Mouse (Mus musculus) ovary, postnatal 10 days (tissue): Measurements from ENCODE around the gene Gm13290.
"Not testable (repeated sequence)": the region's sequence is repeated elsewhere in the genome, so short reads cannot be mapped to it uniquely, and the experiment has no call there.

Experiments
- DNase-seq: peaks from one replicate; pipeline ENCODE4 v3.0.0; 2022; ENCODE audit warnings: low spot score

Gm13290 gene

GRCm38 (mm10) chr4:88773534-88773933 lies at the start of gene Gm13290:
Gm13290 (plus strand) TSS chr4:88773834.
- not testable (repeated sequence) for DNase-seq

- no peak for DNase-seq
Observed at GRCm38 (mm10) chr4:88726727-88727126, 46.9 kb upstream of the Gm13290 start.

- DNase-seq: no peak
Observed at GRCm38 (mm10) chr4:88727324-88727723, 46.3 kb upstream of the Gm13290 start.

DNA sequence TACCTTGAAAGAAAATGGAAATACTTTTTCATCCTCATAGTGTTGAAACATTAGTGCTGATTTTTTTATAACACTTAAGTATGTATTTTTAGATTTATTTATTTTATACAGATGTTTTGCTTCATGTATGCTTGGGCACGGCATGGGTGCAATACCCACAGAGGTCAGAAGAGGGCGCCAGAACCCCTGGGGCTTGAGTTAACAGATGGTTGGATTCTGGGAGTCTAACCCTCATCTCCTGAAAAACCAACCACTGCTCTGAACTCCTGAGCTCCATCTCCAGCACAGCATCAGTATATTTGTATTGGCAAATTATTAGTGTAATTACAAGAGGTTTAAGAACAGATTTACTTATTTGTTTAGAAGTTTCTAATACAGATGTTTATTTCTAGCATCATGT lies 35.2 kb upstream of the Gm13290 start:
- DNase-seq: peak; percentile 44

- no peak for DNase-seq
Observed at GRCm38 (mm10) chr4:88739036-88739435, 34.6 kb upstream of the Gm13290 start.

DNA sequence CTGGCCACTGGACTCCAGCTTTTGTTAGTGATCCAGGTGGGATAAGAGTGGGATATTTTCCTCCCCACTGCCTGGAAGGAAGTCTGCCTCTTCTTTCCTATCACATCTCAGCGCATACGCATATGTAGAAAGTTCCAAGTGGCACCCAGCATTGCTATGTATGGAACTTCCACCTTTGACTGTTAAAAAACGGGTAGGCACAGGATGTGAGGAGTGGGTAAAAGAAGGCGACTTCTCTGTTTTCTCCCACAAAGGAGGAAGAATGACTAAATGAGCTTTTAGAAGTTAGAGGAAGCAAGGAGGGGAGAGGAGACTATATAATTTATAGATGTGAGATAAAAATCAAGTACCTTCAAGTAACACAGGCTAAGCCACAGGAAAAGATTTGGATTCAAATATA lies 32.2 kb upstream of the Gm13290 start:
- no peak for DNase-seq

GRCm38 (mm10) chr4:88742771-88743371 lies 30.8 kb upstream of the Gm13290 start:
- DNase-seq: no peak

DNA sequence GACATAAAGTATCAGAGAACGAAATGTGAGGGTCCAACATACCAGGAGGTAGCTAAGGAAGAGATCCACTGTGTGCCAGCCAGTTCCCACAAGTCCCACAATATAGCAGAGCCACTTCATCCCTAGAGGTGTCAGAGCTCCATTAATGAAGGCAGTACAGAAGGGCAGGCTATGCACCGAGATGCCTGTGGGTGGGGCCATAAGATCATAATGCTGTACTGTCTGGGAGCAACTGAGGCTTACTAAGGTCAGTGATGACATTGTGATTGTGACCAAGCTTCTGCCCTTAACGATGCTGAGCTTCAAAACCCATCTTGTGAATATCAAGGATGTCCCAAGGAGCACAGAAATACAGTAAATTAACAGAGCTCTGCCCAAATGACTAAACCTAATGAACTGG lies 29.4 kb upstream of the Gm13290 start:
- DNase-seq: no peak

DNA sequence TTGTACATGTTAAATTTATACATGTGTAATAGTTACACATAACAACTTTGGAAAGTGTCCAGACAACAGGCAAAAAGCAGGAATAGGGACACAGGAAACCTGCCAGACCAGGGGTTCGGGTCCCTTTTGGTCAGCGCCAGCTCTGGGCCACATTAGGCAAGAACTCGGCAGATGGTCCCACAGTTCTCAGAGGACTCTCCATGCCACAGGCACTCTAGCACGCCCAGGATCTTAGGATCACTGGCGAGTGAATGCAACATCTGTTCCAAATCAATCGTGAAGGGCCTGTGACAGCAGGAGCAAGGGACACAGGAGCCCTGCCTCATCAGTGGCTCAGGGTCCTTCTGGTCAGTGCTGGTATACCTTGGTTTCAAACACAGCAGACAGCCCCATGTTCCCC lies 23.7 kb upstream of the Gm13290 start:
- no peak for DNase-seq

- peak; percentile 90 for DNase-seq
Observed at GRCm38 (mm10) chr4:88754818-88755340, 18.8 kb upstream of the Gm13290 start, which contains the start of gene Gm13271. Gm13271 (plus strand) TSS chr4:88754868.

DNA sequence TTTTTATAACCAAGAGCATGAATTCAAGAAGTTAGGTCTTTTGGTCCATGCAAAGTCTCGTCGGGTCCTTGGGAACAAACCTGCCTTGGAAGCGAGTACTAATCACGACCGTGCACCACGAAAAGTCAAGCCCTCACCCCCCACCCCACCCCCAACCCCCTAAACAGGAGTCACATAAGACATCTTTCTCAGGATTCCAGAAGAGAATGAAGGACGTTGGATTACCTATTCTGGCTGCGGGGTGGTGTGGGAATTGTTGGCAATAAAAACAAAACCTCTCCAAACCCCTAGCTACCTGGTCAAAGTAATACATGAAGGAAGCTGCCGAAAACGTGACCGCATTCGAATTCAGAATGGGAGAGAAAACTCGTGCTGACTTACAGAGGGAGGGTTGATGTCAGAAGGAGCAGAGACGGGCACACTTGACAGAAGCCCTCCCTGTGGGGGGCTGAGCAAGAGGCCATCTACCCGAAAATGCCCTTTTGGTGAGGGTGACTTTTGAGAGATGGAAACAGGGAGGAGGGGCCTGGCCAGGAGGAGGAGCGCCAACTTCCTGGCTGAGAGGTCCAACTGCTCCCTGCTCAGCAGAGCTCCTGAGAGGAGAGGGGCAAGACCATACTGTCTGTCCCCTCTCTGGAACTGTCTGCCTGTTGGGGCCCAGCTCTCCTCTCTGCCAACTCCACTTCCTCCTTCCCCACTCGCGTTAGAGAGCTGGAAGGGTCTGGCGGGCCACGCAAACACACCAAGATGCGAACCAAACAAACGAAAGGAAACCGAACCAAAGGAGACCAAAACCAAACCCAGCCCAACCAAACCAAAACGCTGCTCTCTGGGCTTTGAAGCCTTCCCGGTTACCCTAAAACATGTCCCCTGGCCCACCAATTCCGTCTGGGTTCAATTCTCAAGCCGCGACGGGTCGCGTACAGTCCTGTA lies 16.8 kb upstream of the Gm13290 start:
- DNase-seq: peak; percentile 18

DNA sequence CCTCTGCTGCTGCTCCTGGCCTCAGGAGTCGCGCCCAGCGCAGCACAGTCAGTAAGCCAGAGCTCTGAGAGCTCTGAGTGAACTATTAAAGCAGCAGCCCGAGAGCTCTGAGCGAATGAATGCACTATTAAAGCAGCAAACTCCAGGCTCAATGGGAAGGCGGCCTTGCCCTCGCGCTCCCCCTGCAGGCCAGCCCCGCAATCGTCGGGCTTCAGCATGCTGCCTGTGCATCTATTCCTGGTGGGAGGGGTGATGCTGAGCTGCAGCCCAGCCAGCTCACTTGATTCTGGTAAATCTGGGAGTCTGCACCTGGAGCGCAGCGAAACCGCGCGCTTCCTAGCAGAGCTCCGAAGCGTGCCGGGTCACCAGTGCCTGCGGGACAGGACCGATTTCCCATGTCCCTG lies 16.0 kb upstream of the Gm13290 start:
- DNase-seq: peak; percentile 99

DNA sequence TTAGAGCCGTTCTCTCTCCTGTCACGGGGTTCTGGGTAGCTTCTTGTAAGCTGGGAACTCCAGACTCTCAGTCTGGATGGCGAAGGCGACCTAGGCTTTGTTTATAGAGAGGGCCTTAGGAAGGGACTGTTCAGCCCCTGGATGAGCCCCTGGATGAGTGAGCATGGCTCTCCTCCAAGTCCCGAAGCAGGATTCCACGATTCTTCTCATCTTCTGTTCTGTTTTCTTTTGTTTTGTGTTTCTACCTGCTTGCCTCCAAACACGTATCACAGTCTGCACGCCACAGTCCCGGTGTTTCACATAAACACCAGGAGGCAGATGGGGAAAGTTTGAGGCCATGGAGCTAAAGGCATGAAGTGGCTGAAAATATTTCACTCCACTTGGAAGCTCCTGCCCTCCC lies 14.9 kb upstream of the Gm13290 start:
- not testable (repeated sequence) for DNase-seq

DNA sequence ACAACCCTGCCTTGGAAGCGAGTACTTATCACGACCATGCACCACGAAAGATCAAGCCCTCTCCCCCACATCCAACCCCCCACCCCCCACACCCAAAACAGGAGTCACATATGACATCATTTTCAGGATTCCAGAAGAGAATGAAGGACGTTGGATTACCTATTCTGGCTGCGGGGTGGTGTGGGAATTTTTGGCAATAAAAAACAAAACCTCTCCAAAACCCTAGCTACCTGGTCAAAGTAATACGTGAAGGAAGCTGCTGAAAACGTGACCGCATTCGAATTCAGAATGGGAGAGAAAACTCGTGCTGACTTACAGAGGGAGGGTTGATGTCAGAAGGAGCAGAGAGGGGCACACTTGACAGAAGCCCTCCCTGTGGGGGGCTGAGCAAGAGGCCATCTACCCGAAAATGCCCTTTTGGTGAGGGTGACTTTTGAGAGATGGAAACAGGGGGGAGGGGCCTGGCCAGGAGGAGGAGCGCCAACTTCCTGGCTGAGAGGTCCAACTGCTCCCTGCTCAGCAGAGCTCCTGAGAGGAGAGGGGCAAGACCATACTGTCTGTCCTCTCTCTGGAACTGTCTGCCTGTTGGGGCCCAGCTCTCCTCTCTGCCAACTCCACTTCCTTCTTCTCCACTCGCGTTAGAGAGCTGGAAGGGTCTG lies 13.9 kb upstream of the Gm13290 start, which contains the start of gene Gm13283:
TSS of gene Gm13283 (plus strand) at position 510 of the 659 bp plus-strand sequence.
- peak; percentile 47 for DNase-seq

GRCm38 (mm10) chr4:88760431-88760830 lies 13.2 kb upstream of the Gm13290 start:
- peak; percentile 24 for DNase-seq

GRCm38 (mm10) chr4:88761776-88762175 lies 11.9 kb upstream of the Gm13290 start:
- peak; percentile 88 for DNase-seq

GRCm38 (mm10) chr4:88762341-88762740 lies 11.3 kb upstream of the Gm13290 start:
- DNase-seq: not testable (repeated sequence)

DNA sequence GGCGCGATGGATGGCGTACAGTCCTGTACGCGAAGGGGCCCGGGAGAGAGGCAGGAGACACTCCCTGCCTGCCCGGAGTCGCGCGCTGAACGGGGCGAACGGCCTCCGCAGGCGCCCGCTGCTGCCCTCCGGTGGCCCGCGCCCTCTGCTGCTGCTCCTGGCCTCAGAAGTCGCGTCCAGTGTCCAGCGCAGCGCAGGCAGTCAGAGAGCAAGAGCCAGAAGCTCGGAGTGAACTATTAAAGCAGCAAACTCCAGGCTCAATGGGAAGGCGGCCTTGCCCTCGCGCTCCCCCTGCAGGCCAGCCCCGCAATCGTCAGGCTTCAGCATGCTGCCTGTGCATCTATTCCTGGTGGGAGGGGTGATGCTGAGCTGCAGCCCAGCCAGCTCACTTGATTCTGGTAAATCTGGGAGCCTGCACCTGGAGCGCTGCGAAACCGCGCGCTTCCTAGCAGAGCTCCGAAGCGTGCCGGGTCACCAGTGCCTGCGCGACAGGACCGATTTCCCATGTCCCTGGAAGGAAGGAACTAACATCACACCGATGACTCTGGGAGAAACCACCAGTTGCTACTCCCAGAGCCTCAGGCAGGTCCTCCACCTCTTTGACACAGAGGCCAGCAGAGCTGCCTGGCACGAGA lies 10.1 kb upstream of the Gm13290 start:
- peak; percentile 8 for DNase-seq

DNA sequence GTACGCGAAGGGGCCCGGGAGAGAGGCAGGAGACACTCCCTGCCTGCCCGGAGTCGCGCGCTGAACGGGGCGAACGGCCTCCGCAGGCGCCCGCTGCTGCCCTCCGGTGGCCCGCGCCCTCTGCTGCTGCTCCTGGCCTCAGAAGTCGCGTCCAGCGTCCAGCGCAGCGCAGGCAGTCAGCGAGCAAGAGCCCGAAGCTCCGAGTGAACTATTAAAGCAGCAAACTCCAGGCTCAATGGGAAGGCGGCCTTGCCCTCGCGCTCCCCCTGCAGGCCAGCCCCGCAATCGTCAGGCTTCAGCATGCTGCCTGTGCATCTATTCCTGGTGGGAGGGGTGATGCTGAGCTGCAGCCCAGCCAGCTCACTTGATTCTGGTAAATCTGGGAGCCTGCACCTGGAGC lies 3.0 kb downstream of the Gm13290 start, which contains the start of gene Gm13289:
TSS of gene Gm13289 (plus strand) at position 301 of the 400 bp plus-strand sequence.
- DNase-seq: not testable (repeated sequence)

DNA sequence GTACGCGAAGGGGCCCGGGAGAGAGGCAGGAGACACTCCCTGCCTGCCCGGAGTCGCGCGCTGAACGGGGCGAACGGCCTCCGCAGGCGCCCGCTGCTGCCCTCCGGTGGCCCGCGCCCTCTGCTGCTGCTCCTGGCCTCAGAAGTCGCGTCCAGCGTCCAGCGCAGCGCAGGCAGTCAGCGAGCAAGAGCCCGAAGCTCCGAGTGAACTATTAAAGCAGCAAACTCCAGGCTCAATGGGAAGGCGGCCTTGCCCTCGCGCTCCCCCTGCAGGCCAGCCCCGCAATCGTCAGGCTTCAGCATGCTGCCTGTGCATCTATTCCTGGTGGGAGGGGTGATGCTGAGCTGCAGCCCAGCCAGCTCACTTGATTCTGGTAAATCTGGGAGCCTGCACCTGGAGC lies 5.9 kb downstream of the Gm13290 start, which contains the start of gene Gm13272:
TSS of gene Gm13272 (plus strand) at position 301 of the 400 bp plus-strand sequence.
- DNase-seq: not testable (repeated sequence)

DNA sequence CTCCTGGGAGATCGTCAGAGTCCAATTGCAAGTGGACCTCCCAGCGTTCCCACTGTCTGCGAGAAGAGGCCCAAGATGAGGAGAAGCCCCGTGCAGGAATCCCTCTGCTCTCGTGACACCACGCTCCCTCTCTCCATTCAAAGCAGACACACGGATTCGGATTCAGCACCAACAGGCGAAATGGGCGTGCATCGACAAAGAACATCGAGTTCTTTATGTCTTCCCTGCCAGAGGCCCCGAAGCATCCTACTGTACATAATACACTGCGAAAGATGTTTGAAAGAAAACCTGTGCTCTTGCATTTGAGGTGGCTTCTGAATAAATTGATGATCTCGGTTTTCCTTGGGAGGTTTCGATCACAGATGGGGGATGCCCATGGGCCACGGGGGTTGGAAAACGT lies 6.7 kb downstream of the Gm13290 start:
- DNase-seq: not testable (repeated sequence)

- not testable (repeated sequence) for DNase-seq
Observed at GRCm38 (mm10) chr4:88781831-88782230, 8.2 kb downstream of the Gm13290 start, which contains the start of gene Ifnz. Ifnz (plus strand) TSS chr4:88782131.
